ENCODE assay signal across 34 mouse cellular contexts in the genomic region with DNA sequence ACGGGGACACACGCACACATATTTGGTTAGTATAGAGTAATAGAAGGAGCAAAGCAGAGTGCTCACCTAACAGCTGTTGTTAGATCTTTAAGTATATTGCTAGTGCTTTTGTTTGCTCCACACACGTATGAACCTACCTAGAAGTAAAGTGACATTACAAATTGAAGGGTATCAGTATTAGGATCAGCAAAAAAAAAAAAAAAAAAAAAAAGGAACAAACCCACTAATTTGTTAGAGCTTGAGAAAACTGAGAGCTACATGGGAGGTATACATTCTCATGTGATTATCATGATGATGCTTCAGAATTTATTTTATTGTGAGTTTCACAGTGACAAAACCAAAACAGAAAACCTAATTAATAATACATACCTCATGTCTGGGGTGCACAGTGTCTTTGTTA.
"Had no signal": no experiment of that assay in that cellular context is flagged by ENCODE, and none has a peak within 500 bp of the region (broad histone marks: within the 10 kb centered on the region; RNA-seq: fewer than 3 reads in every experiment).

No protein-coding gene starts in this region.

- H3K36me3 ChIP-seq: heart, embryonic 12.5 days; heart, embryonic 15.5 days; hindbrain, embryonic 12.5 days; hindbrain, embryonic 13.5 days; hindbrain, embryonic 15.5 days; intestine, embryonic 15.5 days had no signal

- H3K9me3 ChIP-seq: heart, embryonic 12.5 days; heart, embryonic 13.5 days; heart, embryonic 15.5 days; hindbrain, embryonic 10.5 days; hindbrain, embryonic 12.5 days; hindbrain, embryonic 13.5 days; hindbrain, embryonic 15.5 days; intestine, embryonic 15.5 days; kidney, embryonic 15.5 days had no signal

- H3K27me3 ChIP-seq: heart, embryonic 12.5 days; heart, embryonic 13.5 days; heart, embryonic 15.5 days; hindbrain, embryonic 12.5 days; hindbrain, embryonic 13.5 days; hindbrain, embryonic 15.5 days; intestine, embryonic 15.5 days; kidney, embryonic 15.5 days had no signal

- H3K9ac ChIP-seq: heart, embryonic 12.5 days; heart, embryonic 13.5 days; heart, embryonic 15.5 days; hindbrain, embryonic 12.5 days; hindbrain, embryonic 13.5 days; hindbrain, embryonic 14.5 days; hindbrain, embryonic 15.5 days; intestine, embryonic 15.5 days; kidney, embryonic 15.5 days had no signal

- H3K27ac ChIP-seq: heart, embryonic 15.5 days; hindbrain, embryonic 10.5 days; hindbrain, embryonic 12.5 days; hindbrain, embryonic 13.5 days; hindbrain, embryonic 14.5 days; hindbrain, embryonic 15.5 days; hindbrain, postnatal 0 days; intestine, embryonic 15.5 days; kidney, embryonic 15.5 days; kidney, postnatal 0 days; layer of hippocampus, adult 2 months; left cerebral cortex, adult 2 months had no signal

- DNase-seq: heart, postnatal 10 days; heart, postnatal 14 days; heart, postnatal 4 days; kidney, adult 11 months; kidney, adult 18-20 months; kidney, adult 2 months; kidney, adult 8-10 months; kidney, adult 9 months; kidney, postnatal 10 days; kidney, postnatal 14 days; kidney, postnatal 25 days; kidney, postnatal 36 days; kidney, postnatal 4 days; layer of hippocampus, adult 9-11 months; layer of hippocampus, postnatal 36 days had no signal

- H3K4me1 ChIP-seq: hindbrain, embryonic 10.5 days; hindbrain, embryonic 13.5 days had no signal

- H3K4me3 ChIP-seq: heart, embryonic 12.5 days; heart, embryonic 13.5 days; heart, embryonic 15.5 days; hindbrain, embryonic 10.5 days; hindbrain, embryonic 12.5 days; hindbrain, embryonic 13.5 days; hindbrain, embryonic 15.5 days; intestine, embryonic 15.5 days; kidney, embryonic 15.5 days; layer of hippocampus, adult 2 months; left cerebral cortex, adult 2 months had no signal

- H3K4me2 ChIP-seq: heart, embryonic 11.5 days; heart, embryonic 12.5 days; heart, embryonic 13.5 days; heart, embryonic 15.5 days; hindbrain, embryonic 12.5 days; hindbrain, embryonic 13.5 days; hindbrain, embryonic 14.5 days; hindbrain, embryonic 15.5 days; intestine, embryonic 15.5 days; kidney, embryonic 15.5 days had no signal

- ATAC-seq: hindbrain, embryonic 16.5 days; hindbrain, postnatal 0 days; inflammation-experienced regulatory T-cells, adult 6 months; intestine, embryonic 15.5 days; intestine, embryonic 16.5 days; intestine, postnatal 0 days had no signal
